Mouse (Mus musculus) erythroblast, embryonic 14.5 days (primary cell): ENCODE results near the gene Cers5.

Experiments used
- GATA1 ChIP-seq: IDR thresholded peaks from 2 replicates; pipeline ENCODE4 v1.6.1; 2012; ENCODE audit warnings: low read length, inconsistent platforms, mixed read lengths
- TAL1 ChIP-seq: IDR thresholded peaks from 3 replicates; pipeline ENCODE4 v1.6.1; 2012; ENCODE audit warnings: low read length, inconsistent platforms, mixed read lengths

GRCm38 (mm10) chr15:99792221-99792815, 19.6 kb upstream of the Cers5 start:
- TF ChIP-seq TAL1 = no peak
- no peak for TF ChIP-seq GATA1
